Mouse (Mus musculus) heart, adult 9 months (tissue): ENCODE data around the gene Tub.

ENCODE experiments used
- DNase-seq, 2 experiments: peaks; one replicate each; pipeline ENCODE4 v3.0.0; 2022; ENCODE audit warnings: low spot score in 2 of 2

Gene Tub

GRCm38 (mm10) chr7:109029961-109030465, 79.9 kb downstream of the Tub start:
- no peak for DNase-seq

- DNase-seq, result no peak
These were observed 81.2 kb downstream of the Tub start for GRCm38 (mm10) chr7:109031331-109031730.

GRCm38 (mm10) chr7:109032054-109032453, 81.9 kb downstream of the Tub start:
- no peak for DNase-seq

- DNase-seq, result no peak
These were observed 88.1 kb downstream of the Tub start for GRCm38 (mm10) chr7:109038121-109038735.

GRCm38 (mm10) chr7:109038987-109039386, 88.8 kb downstream of the Tub start:
- no peak for DNase-seq

GRCm38 (mm10) chr7:109039445-109039844, 89.3 kb downstream of the Tub start:
- DNase-seq, result no peak

- DNase-seq, result no peak
These were observed 95.7 kb downstream of the Tub start for GRCm38 (mm10) chr7:109045876-109046275.

- DNase-seq, result no peak
These were observed 100.7 kb downstream of the Tub start for GRCm38 (mm10) chr7:109050831-109051230.

GRCm38 (mm10) chr7:109059536-109059935, 109.4 kb downstream of the Tub start:
- DNase-seq, result no peak

- DNase-seq, result no peak
These were observed 119.5 kb downstream of the Tub start for GRCm38 (mm10) chr7:109069641-109070040.

- DNase-seq, result no peak
These were observed 122.2 kb downstream of the Tub start for GRCm38 (mm10) chr7:109072326-109072725.

- DNase-seq, result no peak
These were observed 132.4 kb downstream of the Tub start for GRCm38 (mm10) chr7:109082269-109083112.

GRCm38 (mm10) chr7:109083113-109083812, 133.1 kb downstream of the Tub start, which contains the start of gene Ric3:
Ric3 (minus strand) TSS chr7:109083331.
- DNase-seq, result peak; percentile 15 to 42

- DNase-seq, result no peak
These were observed 133.7 kb downstream of the Tub start for GRCm38 (mm10) chr7:109083813-109084184.
